Mouse (Mus musculus) cerebral cortex, adult 2 months (tissue): ENCODE data around the gene Tbc1d2b.

Experiments used
- WGBS: fragments of 180-500 bp; shearing (Covaris S2); methylation state at CpG from one replicate; pipeline ENCODE4 v1.1.7; 2018; 5-methylcytosine and 5-hydroxymethylcytosine counted together

The Tbc1d2b gene

DNA sequence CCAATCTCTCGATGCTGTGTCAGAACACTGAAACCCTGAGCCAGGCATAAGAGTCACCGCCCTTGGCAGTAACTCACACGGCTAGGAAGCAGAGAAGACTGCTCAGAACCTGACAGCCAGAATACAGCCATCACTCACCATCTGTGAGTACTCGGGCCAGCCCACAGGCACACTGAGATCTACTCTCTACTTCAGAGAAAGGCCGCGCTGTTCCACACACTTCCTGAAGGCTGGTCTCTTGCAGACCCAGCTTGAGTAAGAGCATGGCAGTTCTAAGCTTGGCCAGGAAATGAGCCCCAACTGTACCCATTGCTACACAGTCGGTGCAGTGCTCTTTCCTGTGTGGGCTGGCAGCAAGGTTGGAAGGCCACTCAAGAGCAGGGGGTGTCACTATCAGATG is 27.7 kb downstream of the Tbc1d2b start:
- WGBS = 73% methylated on average over 7 of the region's 7 CpGs

DNA sequence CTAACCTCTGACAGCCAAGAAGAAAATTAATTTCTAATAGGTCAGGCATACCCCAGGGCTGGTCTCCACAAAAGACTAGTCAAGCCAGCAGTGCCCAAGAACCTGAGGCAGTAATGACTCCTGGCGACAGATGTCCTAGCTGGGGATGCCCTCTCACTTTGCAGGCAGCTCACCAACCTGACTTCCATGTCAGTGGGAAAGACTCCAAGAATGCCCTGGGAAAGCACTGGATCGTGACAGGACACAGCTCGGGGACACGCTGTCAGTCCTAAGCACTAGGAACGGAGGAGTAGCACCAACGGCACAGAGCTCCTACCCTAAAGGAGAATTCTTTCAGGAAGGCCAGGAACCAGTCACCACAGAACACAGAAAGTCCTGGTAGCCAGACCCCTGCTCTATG is 28.3 kb downstream of the Tbc1d2b start:
- 86% methylated on average over 6 of the region's 6 CpGs for WGBS

DNA sequence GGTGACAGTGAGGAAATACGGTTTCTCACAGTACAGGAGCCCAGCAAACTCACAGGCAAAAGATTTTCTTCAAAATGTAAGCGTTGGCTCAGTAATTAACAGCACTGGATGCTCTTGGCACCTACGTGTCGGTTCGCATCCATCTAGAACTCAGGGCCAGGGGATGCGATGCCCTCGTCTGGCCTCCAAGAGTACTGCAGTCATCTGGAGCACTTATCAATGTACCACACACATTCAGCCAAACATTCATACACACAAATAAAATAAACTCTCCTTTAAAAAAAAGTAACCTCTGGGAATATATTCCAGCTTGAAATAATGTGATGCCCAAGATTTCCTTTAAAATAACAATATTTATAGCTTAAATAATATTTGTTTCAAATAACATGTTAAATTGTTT is 29.0 kb downstream of the Tbc1d2b start:
- WGBS = 57% methylated on average over 7 of the region's 7 CpGs

DNA sequence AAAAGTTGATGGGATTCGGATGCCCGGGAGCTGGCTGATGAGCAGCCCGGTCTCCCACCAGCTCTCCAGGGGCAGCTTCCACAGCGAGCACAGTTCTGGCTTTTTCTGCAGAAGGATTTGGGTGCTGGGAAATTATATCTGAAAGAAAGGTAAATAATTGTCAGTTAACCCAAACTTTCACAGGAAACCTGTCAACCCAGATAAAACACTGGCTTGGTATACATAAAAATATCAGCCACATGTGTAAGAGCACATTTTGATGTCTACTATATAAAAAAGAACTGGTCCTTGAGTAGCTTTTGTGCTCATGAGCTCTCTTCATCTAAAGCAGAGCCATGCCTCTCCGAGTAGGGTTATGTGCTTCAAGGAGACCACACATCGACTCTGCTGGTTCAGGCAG is 29.6 kb downstream of the Tbc1d2b start:
- WGBS = 80% methylated on average over 6 of the region's 6 CpGs

- WGBS = 66% methylated on average over 4 of the region's 4 CpGs
These were observed 30.0 kb downstream of the Tbc1d2b start for GRCm38 (mm10) chr9:90240560-90240959.

- WGBS = 83% methylated on average over 9 of the region's 9 CpGs
These were observed 33.2 kb downstream of the Tbc1d2b start for GRCm38 (mm10) chr9:90237232-90238062.

DNA sequence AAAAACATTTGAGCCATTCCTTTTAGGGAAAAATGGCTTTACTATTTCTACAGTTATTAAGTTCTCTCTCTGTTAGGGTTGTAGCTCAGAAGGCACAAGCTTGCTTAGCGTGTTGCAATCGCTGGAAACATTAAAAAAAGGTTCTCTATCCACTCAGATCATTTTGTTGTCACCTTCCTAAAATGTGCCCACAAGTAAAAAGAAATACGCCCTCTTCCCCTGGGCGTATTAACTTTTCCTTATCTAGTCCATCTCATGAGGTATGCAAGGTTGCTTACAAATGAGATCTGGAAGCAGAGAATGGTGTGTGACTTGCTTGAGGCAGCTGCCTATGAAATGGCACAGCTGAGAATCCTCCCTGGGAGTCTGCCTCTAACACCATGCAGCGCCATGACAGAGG is 33.8 kb downstream of the Tbc1d2b start:
- 98% methylated on average over 5 of the region's 5 CpGs for WGBS

GRCm38 (mm10) chr9:90235258-90235882 is 35.2 kb downstream of the Tbc1d2b start:
- WGBS = 78% methylated on average over 10 of the region's 10 CpGs

DNA sequence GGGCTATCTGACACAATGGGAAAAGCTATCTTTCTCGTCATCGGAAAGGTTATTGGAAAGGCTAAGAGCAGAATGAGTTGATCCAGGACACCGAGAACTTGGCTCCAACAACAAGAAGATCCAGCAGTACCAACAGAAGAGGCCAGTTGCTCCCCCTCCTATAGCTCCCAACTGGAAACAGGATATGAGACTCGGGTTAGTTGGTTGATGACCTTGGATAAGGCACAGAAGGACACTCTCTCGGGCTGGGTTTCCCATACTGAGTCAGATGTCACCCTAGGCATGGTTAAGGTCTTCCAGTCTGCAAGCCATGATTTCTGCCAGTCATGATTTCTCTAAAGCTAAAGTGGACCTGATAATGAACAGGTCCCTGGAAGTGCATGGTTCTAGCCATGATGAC is 35.8 kb downstream of the Tbc1d2b start:
- WGBS = 89% methylated on average over 5 of the region's 5 CpGs

DNA sequence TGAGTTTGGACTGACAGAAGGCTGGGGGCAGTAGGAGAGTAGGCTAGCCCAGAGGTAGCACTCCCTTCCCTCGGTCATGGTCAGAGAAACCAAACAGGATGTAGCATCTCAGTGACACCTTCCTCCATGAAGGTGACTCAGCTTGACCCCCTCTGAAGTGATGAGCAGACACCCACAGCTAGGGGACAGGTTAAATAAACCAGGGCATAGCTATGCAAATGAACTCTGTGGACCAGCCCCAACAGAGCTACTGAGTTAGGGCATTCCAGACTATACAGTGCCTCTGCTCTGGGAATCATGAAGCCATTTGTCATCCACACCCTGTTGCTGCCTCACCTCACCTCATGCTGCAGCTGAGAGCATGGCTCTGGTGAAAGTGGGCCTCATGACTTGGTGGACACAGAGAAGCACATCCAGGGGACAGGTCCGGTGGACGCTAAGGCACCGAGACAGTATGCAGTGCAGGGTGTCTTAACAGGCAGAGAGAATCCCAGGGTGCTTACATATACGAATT is 36.6 kb downstream of the Tbc1d2b start:
- whole genome bisulfite sequencing = 93% methylated on average over 5 of the region's 5 CpGs

GRCm38 (mm10) chr9:90232781-90233690 is 37.6 kb downstream of the Tbc1d2b start:
- 70% methylated on average over 8 of the region's 8 CpGs for WGBS

GRCm38 (mm10) chr9:90227171-90227570 is 43.4 kb downstream of the Tbc1d2b start:
- 65% methylated on average over 12 of the region's 12 CpGs for WGBS

DNA sequence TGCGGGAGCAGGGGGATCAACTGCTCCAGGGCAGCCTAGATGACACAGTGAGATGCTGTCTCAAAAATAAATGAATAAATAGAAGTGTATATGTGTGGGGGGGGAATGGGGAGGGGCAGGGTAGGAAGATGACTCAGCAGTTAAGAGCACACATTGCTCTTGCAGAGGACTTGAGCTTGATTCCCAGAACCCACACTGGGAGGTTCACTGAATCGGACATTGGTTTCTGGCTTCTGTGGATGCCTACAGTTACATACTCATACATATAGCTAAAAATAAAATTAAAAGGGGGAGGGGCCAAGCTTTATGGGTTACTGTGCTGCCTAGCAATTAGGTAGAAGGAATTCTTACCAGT is 43.9 kb downstream of the Tbc1d2b start:
- 36% methylated on average over 2 of the region's 2 CpGs for WGBS

GRCm38 (mm10) chr9:90226081-90226741 is 44.4 kb downstream of the Tbc1d2b start:
- 51% methylated on average over 21 of the region's 21 CpGs for WGBS

- WGBS = 85% methylated on average over 3 of the region's 3 CpGs
These were observed 48.3 kb downstream of the Tbc1d2b start for GRCm38 (mm10) chr9:90222275-90222674.

DNA sequence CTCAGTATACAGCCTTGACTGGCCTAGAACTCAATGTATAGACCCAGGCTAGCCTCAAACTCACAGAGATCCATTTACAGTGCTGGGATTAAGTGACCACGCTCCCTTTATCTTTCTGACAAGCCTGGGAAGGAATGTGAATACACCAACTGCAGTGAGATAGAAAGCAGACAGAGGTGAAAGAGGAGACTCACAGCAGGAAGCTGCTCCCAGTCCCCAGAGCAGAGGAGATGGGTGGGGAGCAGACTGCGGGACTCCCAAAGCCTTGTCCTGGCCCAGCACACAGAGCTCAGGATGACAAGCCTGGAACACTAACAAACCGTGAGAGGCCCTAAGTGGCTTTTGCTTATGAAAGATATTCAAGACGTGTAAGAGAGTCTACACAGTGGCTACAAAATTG is 53.1 kb downstream of the Tbc1d2b start:
- 86% methylated on average over 4 of the region's 4 CpGs for WGBS

GRCm38 (mm10) chr9:90216259-90217001 is 54.2 kb downstream of the Tbc1d2b start:
- WGBS = 64% methylated on average over 11 of the region's 11 CpGs

DNA sequence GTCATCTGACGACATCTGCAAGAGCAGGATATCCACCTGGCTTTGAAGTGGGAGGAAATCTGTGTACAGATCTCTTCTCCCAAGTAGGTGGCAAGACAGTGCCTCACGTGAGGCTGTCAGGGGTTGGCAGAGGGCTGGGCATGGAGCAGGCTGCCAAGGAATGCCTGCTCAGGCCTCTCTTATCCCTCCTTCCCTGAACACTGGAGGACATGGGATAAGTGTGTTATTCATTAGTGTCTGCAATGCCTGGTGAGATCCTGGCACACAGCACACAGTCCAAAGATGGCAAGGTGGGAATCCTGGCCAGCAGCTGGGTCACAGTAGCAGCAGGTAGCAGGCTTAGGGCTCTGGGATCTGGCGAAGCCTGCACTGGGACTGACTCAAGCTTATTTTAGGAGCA is 57.5 kb downstream of the Tbc1d2b start:
- WGBS = 70% methylated on average over 3 of the region's 3 CpGs

GRCm38 (mm10) chr9:90208655-90209054 is 61.9 kb downstream of the Tbc1d2b start:
- 82% methylated on average over 6 of the region's 6 CpGs for WGBS

DNA sequence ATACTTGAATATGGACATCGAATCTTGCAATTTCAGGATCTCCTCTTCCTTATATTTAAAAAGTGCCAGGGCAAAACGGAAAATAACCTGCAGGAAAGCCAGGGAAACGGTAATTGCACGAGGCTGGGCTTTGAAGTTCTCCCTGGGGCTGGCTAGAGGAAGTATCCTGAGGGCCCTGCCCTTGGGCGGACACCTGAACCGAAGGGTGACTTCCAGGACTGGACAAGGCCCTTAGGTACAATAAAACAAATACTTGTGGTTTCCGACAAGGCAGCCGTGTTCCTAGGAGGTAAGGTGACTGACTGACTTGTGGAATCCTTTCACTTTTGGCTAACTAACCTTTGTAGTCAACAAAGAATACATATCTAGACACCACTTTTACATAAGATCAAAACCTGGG is 62.8 kb downstream of the Tbc1d2b start:
- 85% methylated on average over 8 of the region's 8 CpGs for WGBS

- WGBS = 51% methylated on average over 2 of the region's 2 CpGs
These were observed 64.1 kb downstream of the Tbc1d2b start for GRCm38 (mm10) chr9:90206500-90206899.
